Mouse (Mus musculus) gastrocnemius, postnatal 14 days (tissue): ENCODE data around the gene Rhox3h. TPM values are rescaled to one million over a fixed set of nuclear protein-coding genes. Genes with fewer than 3 reads are reported as not detected.
"Not testable (repeated sequence)": the region's sequence is repeated elsewhere in the genome, so short reads cannot be mapped to it uniquely, and the experiment has no call there.

Experiments used
- DNase-seq: peaks from one replicate; pipeline ENCODE4 v3.0.0; 2021; ENCODE audit warnings: mixed read lengths
- intact Hi-C: fragments of 180-260 bp; cut with DNase I; formaldehyde crosslinking; loops from one replicate; pipeline ENCODE4 v1.15.1; 2025; ENCODE audit warnings: low total_unique reads
- long read RNA-seq, 2 experiments: library from polyadenylated mRNA; stranded (forward); transcript quantifications; one replicate each; pipeline ENCODE4 v2.0.0; 2021
- total RNA-seq, 2 experiments: library from RNA; stranded (reverse); gene quantifications; 2 replicates each; pipeline ENCODE4 v1.2.3; 2021

Gene Rhox3h
- not detected for total RNA-seq
- long read RNA-seq, experiment 1, result 0 reads
- long read RNA-seq, experiment 2, result 0 reads

GRCm38 (mm10) chrX:37668664-37669063, at the start of gene Rhox3h:
TSS of gene Rhox3h (minus strand) at chrX:37668764.
- DNase-seq, intact Hi-C loops: not testable (repeated sequence)

GRCm38 (mm10) chrX:37701821-37702387, 33.3 kb upstream of the Rhox3h start:
- no peak for DNase-seq
- intact Hi-C loops, result no loop called here

- no peak for DNase-seq
- intact Hi-C loops, result no loop called here
These were observed 23.7 kb upstream of the Rhox3h start for GRCm38 (mm10) chrX:37692261-37692660.

- intact Hi-C loops, result no loop called here
- no peak for DNase-seq
These were observed 14.6 kb upstream of the Rhox3h start for GRCm38 (mm10) chrX:37683031-37683715.

- intact Hi-C loops, DNase-seq: not testable (repeated sequence)
These were observed 4.6 kb upstream of the Rhox3h start, which contains the start of gene Rhox2h for GRCm38 (mm10) chrX:37673177-37673576. TSS of gene Rhox2h (minus strand) at chrX:37673277.

- DNase-seq, intact Hi-C loops: not testable (repeated sequence)
These were observed 17.3 kb downstream of the Rhox3h start, which contains the start of gene Rhox4g for GRCm38 (mm10) chrX:37651227-37651626. TSS of gene Rhox4g (minus strand) at chrX:37651327.

- DNase-seq, intact Hi-C loops: not testable (repeated sequence)
These were observed 25.2 kb downstream of the Rhox3h start, which contains the start of gene Rhox2g for GRCm38 (mm10) chrX:37643370-37643769. TSS of gene Rhox2g (minus strand) at chrX:37643470.

GRCm38 (mm10) chrX:37628512-37628911, 40.1 kb downstream of the Rhox3h start, which contains the start of gene Rhox3g:
TSS of gene Rhox3g (minus strand) at chrX:37628612.
- DNase-seq, intact Hi-C loops: not testable (repeated sequence)

Other genes with a start within 250 kb of the Rhox3h start
- gene Rhox4b, start 236.3 kb downstream of the Rhox3h start, total RNA-seq, result not detected
- not detected for gene Rhox2c, start 215.1 kb downstream of the Rhox3h start, total RNA-seq
- not detected for gene Rhox3c, start 210.2 kb downstream of the Rhox3h start, total RNA-seq
- gene Rhox4c, start 188.4 kb downstream of the Rhox3h start, total RNA-seq, result not detected
- gene Rhox2d, start 175.3 kb downstream of the Rhox3h start, total RNA-seq, result not detected
- gene Rhox4d, start 154.4 kb downstream of the Rhox3h start, total RNA-seq, result not detected
- gene Rhox2e, start 138.3 kb downstream of the Rhox3h start, total RNA-seq, result not detected
- not detected for gene Rhox3e, start 126.7 kb downstream of the Rhox3h start, total RNA-seq
- not detected for gene Rhox4e, start 111.4 kb downstream of the Rhox3h start, total RNA-seq
- not detected for gene Rhox2f, start 97.4 kb downstream of the Rhox3h start, total RNA-seq
- not detected for gene Rhox3f, start 87.8 kb downstream of the Rhox3h start, total RNA-seq
- not detected for gene Rhox4f, start 61.1 kb downstream of the Rhox3h start, total RNA-seq
- not detected for gene Rhox3g, start 40.2 kb downstream of the Rhox3h start, total RNA-seq
- not detected for gene Rhox2g, start 25.3 kb downstream of the Rhox3h start, total RNA-seq
- not detected for gene Rhox4g, start 17.4 kb downstream of the Rhox3h start, total RNA-seq
- gene Rhox2h, start 4.5 kb upstream of the Rhox3h start, total RNA-seq, result not detected
- gene Rhox5, start 136.1 kb upstream of the Rhox3h start, total RNA-seq, result not detected
- gene Rhox6, start 158.1 kb upstream of the Rhox3h start, total RNA-seq, result not detected
- not detected for gene Rhox7a, start 162.9 kb upstream of the Rhox3h start, total RNA-seq
- gene Rhox8, start 210.2 kb upstream of the Rhox3h start, total RNA-seq, result not detected
- gene Rhox7b, start 228.5 kb upstream of the Rhox3h start, total RNA-seq, result not detected
- not detected for gene Rhox9, start 233.0 kb upstream of the Rhox3h start, total RNA-seq